Mouse (Mus musculus) liver, embryonic 18 days (tissue): Measurements from ENCODE around the gene Erc2. TPM values are rescaled to one million over a fixed set of nuclear protein-coding genes. Genes with fewer than 3 reads are reported as not detected.

Source experiments
- polyA plus RNA-seq: library from polyadenylated mRNA; depleted of rRNA; stranded (reverse); fragments of >200 nt; gene quantifications from 2 replicates; pipeline ENCODE4 v1.2.3, GENCODE M21; 2012; rRNA removed

Gene Erc2
- polyA plus RNA-seq = 1.2 and 1.5 TPM in 2 replicates

GRCm38 (mm10) chr14:27622176-27622922, at the start of gene Erc2:
Gene Erc2, plus strand, starts transcription at chr14:27622428.

GRCm38 (mm10) chr14:28504101-28505050, 882.1 kb downstream of the Erc2 start, which contains the start of gene Wnt5a:
Gene Wnt5a, plus strand, starts transcription at chr14:28504750.

Other genes with a start within 250 kb of the Erc2 start
- gene Fam208a, start 193.6 kb upstream of the Erc2 start, polyA plus RNA-seq = 9.2 and 11.2 TPM in 2 replicates
- 2.3 and 2.5 TPM in 2 replicates for gene Ccdc66, start 114.0 kb upstream of the Erc2 start, polyA plus RNA-seq